Mouse (Mus musculus) spleen, adult 12 weeks (tissue): Measurements from ENCODE around the gene Pnmal2.
"Not testable (repeated sequence)": the region's sequence is repeated elsewhere in the genome, so short reads cannot be mapped to it uniquely, and the experiment has no call there.

ENCODE experiments used
- DNase-seq: peaks from one replicate; pipeline ENCODE4 v3.0.0; 2022; ENCODE audit warnings: low spot score

The Pnmal2 gene

DNA sequence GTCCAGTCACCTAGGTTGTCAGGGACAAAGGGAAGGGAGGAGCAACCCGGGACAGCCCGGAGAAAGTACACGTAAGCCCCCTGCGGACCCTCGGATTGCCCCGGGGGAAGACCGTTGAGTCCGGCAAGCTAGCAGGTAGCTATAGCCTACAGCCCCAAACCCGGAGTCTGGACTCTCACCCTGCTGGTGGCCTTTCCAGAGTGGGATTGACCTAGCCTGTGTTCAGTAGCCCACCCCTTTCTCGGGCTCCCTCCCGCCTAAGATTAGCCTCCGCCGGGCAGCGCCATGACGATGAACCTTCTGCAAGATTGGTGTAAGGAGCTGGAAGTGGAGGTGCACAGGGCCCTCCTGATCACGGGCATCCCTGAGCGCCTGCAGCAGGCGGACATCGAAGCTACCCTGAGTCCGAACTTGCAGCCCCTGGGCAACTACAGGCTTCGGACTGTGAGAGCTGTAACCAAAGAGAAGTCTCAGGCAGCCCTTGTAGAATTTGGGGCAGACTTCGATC lies 380 bp downstream of the Pnmal2 start:
- DNase-seq, result no peak

DNA sequence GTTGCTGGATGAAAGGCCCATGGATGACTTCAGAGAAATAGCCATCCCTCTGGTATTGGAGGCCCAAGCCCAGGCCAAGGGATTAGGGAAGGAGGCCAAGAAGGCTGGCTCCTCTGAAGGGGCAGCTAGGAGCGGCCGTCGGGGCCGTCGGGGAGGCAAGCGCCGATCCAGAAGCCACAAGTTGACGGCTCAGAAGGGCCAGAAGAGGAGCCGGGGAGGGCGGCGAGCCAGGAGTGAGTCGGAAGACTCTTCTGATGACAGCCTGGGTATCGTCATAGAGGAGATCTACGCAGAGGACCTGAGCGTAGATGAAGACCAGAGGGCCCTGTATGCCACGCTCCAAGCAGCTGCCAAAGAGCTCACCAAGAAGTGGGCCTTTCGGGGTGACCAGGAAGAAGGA lies 937 bp downstream of the Pnmal2 start:
- DNase-seq, result no peak

- DNase-seq, result no peak
Measured at GRCm38 (mm10) chr7:16946441-16947348, 2.2 kb downstream of the Pnmal2 start.

DNA sequence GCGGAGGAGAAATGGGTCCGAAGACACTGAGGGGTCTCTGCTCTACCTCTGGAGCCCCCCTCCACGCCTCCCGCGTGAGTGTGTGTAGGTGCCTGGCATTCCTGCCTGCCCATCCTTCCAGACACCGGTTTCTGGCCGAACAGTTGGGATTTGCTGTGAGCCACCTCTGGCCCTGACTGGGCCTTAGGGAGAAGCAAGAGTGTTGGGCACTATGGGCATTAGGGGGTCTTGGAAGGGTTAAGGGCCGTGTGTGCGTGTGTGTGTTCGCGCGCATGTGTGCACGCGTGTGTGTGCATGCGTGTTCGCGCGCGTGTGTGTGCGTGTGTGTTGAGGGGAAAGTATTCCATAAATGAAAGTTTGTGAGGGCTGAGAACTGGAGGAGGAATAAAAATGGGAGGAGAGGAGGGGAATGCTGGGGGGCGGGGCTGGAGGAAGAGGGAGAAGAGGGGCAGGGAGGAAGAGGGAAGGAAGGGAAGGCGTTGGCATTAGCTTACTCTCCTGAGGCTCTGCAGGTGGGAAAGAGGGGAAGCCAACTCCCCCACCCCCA lies 2.9 kb downstream of the Pnmal2 start:
- DNase-seq, result no peak

DNA sequence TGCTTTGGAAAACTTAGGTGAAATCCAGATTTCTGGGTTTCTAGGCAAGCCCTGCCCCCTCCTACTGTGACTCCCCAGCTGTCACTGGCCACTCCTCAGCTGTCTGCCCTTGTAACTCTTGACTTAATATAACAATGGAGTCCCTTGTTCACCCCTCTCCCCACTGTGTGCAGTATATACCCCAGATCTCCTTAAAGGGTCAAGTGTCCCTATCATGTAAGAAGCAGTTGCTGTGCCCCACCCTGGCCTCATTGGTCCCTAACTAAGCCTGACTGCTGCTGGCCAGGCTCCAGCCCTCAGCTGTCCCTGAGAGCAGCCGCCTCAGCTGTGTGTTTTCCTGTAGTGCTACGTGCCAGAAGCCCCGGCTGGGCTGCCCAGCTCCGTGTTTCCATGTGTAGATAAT lies 3.5 kb downstream of the Pnmal2 start:
- DNase-seq, result no peak

- no peak for DNase-seq
Measured at GRCm38 (mm10) chr7:16948923-16949458, 4.5 kb downstream of the Pnmal2 start.

GRCm38 (mm10) chr7:16949908-16950841 lies 5.7 kb downstream of the Pnmal2 start:
- DNase-seq, result no peak

DNA sequence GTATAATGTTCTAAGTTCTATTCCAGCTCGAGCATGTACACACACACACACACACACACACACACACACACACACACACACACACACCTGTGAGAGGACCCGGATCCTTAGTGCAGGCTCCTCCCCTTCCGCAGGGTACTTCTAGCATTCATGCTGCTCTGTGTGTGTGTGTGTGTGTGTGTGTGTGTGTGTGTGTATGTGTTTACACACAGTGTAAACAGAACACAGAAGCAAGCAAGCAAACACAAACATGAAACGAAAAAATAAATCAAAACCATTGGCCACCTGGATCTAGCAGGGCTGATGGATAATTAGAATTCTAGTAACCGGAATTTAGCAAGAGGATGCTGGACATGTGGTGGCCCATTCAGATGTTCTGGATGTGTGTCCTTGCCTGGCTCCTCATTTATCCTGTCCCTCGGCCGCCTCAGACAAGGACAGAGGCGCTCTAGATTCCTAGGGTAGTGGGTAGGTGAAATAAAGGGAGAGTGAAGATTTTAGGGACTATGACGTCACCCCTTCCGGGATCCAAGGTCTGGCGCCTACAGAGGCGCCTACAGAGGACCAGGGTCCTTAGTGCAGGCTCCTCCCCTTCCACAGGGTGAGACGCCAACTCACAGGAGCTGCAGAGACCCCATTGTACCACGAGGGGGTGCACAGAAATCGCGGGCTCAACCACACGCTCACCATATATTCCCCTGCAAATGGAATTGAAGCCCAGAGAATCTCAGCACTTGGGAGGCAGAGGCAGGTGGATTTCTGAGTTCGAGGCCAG lies 6.6 kb downstream of the Pnmal2 start:
- DNase-seq, result peak; percentile 58

DNA sequence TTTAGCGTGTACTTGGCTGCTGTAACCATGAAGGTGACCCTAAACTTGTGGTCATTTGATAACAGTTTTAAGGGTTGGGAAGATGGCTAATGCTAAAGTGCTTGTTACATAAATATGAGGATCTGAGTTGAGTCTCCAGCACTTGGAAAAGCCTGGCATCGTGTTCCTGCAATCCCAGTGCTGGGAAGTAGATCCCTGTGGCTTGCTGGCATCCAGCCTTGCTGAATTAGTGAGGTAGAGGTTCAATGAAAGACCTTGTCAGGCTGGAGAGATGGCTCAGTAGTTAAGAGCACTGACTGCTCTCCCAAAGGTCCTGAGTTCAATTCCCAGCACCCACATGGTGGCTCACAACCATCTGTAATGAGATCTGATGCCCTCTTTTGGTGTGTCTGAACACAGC lies 9.3 kb downstream of the Pnmal2 start:
- not testable (repeated sequence) for DNase-seq

- DNase-seq, result no peak
Measured at GRCm38 (mm10) chr7:16955712-16956111, 11.2 kb downstream of the Pnmal2 start.

GRCm38 (mm10) chr7:16956410-16957265 lies 12.2 kb downstream of the Pnmal2 start:
- DNase-seq, result no peak

DNA sequence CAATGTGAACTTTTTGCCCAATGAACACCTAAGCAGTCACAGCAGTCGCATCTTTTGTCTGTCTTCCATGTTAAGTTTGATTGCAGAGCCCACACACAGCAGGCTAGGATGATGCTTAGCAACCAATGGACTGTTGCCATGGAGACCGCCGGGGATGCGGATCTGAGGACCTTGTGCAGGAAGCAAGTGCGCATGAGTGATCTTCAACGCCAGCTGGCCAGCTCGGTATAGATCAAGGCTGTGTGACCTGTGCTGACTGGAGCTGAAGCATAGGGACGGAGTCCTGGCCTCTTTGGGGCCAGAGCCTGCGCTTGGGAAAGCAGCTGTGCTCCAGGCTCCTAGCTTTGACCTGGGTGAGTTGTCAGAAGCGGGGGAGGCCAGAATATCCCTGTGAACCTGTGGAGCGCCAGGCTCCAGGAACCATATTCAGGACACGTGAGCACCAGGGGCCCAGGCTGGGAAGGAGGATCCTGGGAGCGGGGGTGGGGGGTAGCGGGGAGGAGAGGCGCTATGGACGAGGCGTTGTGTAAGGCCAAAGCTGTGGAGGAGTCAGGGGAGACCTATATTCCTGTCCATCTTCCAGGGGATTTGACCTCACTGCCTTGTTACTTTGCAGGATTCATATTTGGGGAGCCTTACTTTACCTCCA lies 15.2 kb downstream of the Pnmal2 start, which contains the start of gene Pnmal1:
Gene Pnmal1 (plus strand): TSS at position 141 of the 649 bp plus-strand sequence.
- DNase-seq, result no peak

- DNase-seq, result no peak
Measured at GRCm38 (mm10) chr7:16961678-16962077, 17.2 kb downstream of the Pnmal2 start.

DNA sequence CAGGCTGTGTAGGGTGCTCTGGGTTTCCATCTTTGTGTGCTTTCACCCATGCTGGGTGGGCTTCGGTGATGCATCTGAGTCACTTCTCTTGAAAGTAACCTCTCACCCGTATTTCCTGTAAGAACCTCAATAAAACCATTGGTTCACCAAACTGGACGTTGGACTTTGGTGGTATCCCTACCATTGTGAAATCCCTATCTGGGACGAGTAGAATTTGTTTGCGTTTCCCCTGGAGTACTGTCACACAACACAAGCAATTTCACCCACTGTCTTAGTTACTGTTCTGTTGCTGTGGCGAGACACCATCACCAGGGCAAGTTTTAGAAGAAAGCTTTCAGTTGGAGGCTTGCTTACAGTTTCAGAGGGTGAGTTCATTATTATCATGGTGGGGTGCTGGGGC lies 23.9 kb downstream of the Pnmal2 start:
- no peak for DNase-seq

DNA sequence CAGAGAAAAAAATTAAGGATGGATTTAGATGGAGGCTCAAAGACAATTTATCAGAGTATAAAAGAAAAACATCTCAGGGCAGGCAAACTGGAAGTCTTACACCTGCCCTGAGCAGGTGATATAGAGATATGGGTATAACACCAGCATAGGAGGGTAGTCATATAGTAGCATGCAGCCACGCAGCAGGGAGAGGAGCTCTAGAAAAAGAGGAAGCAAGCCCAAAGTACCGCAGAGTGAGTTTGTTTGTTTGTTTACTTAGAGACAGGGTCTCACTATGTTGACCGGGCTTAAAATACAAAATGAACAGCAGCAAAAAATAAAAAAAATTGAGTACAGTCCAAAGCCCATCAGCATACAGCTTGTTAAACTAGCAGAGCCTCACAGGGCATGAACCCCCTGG lies 26.7 kb downstream of the Pnmal2 start:
- no peak for DNase-seq

DNA sequence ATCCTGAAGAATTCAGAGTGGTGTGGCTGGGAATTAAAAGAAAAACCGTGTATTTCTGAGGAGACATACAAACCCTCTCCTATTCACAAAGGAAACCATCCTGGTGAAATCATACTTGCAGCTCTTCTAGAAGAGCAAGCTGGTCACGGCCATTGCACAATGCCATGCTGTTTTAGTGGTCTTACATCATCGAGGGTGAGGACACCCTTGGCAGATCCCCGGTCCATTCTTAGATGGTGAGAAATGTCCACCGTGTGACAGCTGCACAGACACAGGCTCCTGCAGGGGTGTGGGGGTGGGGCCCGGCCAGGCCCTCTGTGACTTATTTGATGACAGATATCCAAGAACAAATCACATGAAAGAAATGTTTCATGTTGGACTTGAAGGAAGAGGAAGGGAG lies 29.5 kb downstream of the Pnmal2 start:
- DNase-seq, result no peak

GRCm38 (mm10) chr7:16976298-16976697 lies 31.8 kb downstream of the Pnmal2 start:
- DNase-seq, result no peak

DNA sequence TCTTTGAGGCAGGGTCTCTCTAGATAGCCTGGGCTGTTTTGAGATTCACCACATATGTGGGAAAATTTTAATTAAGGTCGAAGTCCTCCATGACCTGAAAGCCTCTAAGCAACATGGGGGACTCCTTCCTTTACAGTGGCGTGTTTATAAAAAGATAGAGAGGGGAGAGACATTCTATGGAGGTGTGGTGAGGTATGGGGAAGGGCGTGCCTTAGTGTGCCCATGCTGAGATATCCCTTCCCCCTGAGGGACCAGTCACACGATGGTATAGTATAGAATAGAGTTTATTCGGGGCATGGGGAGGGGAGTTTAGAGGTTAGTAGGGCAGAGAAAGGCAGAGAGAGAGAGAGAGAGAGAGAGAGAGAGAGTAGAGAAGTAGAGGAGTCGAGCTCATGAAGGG lies 33.7 kb downstream of the Pnmal2 start:
- DNase-seq, result no peak

DNA sequence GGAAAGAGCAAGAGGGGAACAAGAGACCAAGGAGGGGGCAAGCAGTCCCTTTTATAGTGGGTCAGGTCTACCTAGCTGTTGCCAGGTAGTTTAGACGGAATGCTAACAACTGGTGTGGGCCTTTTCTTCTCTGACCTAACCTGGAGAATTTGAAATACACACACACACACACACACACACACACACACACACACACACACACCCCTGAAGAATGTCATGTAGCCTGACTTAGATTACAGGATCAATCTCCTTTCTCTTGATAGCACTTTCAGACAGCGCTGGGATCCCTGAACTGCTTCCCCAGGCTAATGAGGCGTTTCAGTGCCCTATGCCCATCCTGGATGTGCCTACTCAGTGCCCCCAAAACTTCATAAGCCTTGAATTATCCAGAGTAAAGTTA lies 34.1 kb downstream of the Pnmal2 start:
- no peak for DNase-seq

GRCm38 (mm10) chr7:16980348-16980747 lies 35.9 kb downstream of the Pnmal2 start:
- DNase-seq, result no peak
